Mouse (Mus musculus): ENCODE measurements at regions not wholly inside any gene's neighbourhood (a gene's known extent, or its start where the extent isn't known, plus 50 kb on each side); places are given as distances from the start of the nearest gene placed in this dataset.

DNA sequence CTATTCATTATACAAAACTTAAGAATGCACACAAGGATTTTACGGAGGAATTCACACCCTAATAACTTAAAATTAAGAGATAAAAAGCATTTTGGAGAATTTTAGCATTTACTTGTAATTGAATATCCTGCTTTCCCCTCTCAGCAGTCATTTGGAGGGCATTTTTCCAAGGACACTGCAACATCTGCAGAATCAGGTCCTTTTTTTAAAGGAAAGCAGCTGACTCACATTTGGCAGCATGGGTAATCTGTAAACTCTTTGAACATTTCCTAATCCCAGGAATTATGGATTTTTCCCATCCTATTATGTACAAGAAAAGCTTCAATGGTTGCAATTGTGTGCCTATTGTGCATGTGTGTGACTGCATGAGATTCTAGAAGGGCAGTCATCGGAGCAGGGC, 112.0 kb downstream of the Gm19410 start:
- H3K36me3 ChIP-seq (ENCODE audit: insufficient read depth, low read length), result no peaks in the 10 kb centered on the region
- no peaks in the 10 kb centered on the region for H3K27me3 ChIP-seq (ENCODE audit: insufficient read depth, low read length)
- peaks cover 15% of the 10 kb centered on the region; the same call in 1 of the 2 replicates for H3K4me1 ChIP-seq (ENCODE audit: insufficient read depth, low read length)
- ATAC-seq (ENCODE audit: low FRiP score, low TSS enrichment), result no peak
- H3K9ac ChIP-seq (replicated peaks; ENCODE audit: low read length), result no peak overlapping the region
- no peaks in the 10 kb centered on the region for H3K9me3 ChIP-seq (ENCODE audit: low read length)
- H3K27ac ChIP-seq (ENCODE audit: low read length), result no peak overlapping the region
- WGBS, result 93% methylated on average over 2 of the region's 2 CpGs
- H3K4me2 ChIP-seq (replicated peaks; ENCODE audit: low read depth, low read length), result no peak overlapping the region
- no peak overlapping the region for H3K4me3 ChIP-seq (ENCODE audit: low read length)

- no peaks in the 10 kb centered on the region for H3K36me3 ChIP-seq (ENCODE audit: insufficient read depth, low read length)
- no peak overlapping the region for H3K4me3 ChIP-seq (ENCODE audit: low read length)
- H3K9ac ChIP-seq (replicated peaks; ENCODE audit: low read length), result no peak overlapping the region
- H3K4me1 ChIP-seq (ENCODE audit: insufficient read depth, low read length), result peaks cover 14% of the 10 kb centered on the region; the same call in 1 of the 2 replicates
- H3K27ac ChIP-seq (ENCODE audit: low read length), result no peak overlapping the region
- H3K27me3 ChIP-seq (ENCODE audit: insufficient read depth, low read length), result no peaks in the 10 kb centered on the region
- H3K9me3 ChIP-seq (ENCODE audit: low read length), result no peaks in the 10 kb centered on the region; the same call in 1 of the 2 replicates
- 42% methylated on average over 5 of the region's 5 CpGs for WGBS
- H3K4me2 ChIP-seq (replicated peaks; ENCODE audit: low read depth, low read length), result no peak overlapping the region
- ATAC-seq (ENCODE audit: low FRiP score, low TSS enrichment), result no peak
Measured at GRCm38 (mm10) chr8:35881810-35882209, 116.2 kb downstream of the Gm19410 start.

GRCm38 (mm10) chr8:35882638-35883455, 117.3 kb downstream of the Gm19410 start:
- H3K27ac ChIP-seq (ENCODE audit: low read length), result peak overlapping the region; percentile 14; the same call in 1 of the 2 replicates
- H3K36me3 ChIP-seq (ENCODE audit: insufficient read depth, low read length), result no peaks in the 10 kb centered on the region
- 0 out of 2 replicates have a peak, but pooled peaks have one; percentile 46 for ATAC-seq (ENCODE audit: low FRiP score, low TSS enrichment)

GRCm38 (mm10) chr8:35883456-35883780, 117.8 kb downstream of the Gm19410 start:
- no peak overlapping the region for H3K4me2 ChIP-seq (replicated peaks; ENCODE audit: low read depth, low read length)
- ATAC-seq (ENCODE audit: low FRiP score, low TSS enrichment), result 0 out of 2 replicates have a peak, but pooled peaks have one; percentile 23
- H3K27ac ChIP-seq (ENCODE audit: low read length), result no peak overlapping the region
- peaks cover 11% of the 10 kb centered on the region; the same call in 1 of the 2 replicates for H3K4me1 ChIP-seq (ENCODE audit: insufficient read depth, low read length)
- no peaks in the 10 kb centered on the region; the same call in 1 of the 2 replicates for H3K9me3 ChIP-seq (ENCODE audit: low read length)
- WGBS, result 66% methylated on average over 1 of the region's 1 CpGs
- no peak overlapping the region for H3K9ac ChIP-seq (replicated peaks; ENCODE audit: low read length)
- no peak overlapping the region for H3K4me3 ChIP-seq (ENCODE audit: low read length)
- no peaks in the 10 kb centered on the region for H3K27me3 ChIP-seq (ENCODE audit: insufficient read depth, low read length)
- no peaks in the 10 kb centered on the region for H3K36me3 ChIP-seq (ENCODE audit: insufficient read depth, low read length)

More at GRCm38 (mm10) chr8:35882638-35883455, 117.3 kb downstream of the Gm19410 start:
- Histone ChIP-seq H3K27me3 (ENCODE audit: insufficient read depth, low read length) (no peaks in the 10 kb centered on the region), H3K4me3 (ENCODE audit: low read length) (no peak overlapping the region), H3K4me2 (replicated peaks; ENCODE audit: low read depth, low read length) (no peak overlapping the region; the same call in 1 of the 2 replicates), H3K9me3 (ENCODE audit: low read length) (no peaks in the 10 kb centered on the region; the same call in 1 of the 2 replicates), H3K9ac (replicated peaks; ENCODE audit: low read length) (no peak overlapping the region), H3K4me1 (ENCODE audit: insufficient read depth, low read length) (peaks cover 11% of the 10 kb centered on the region; the same call in 1 of the 2 replicates)
- 23% methylated on average over 12 of the region's 12 CpGs for WGBS

- no peak for ATAC-seq (ENCODE audit: low FRiP score, low TSS enrichment)
- Histone ChIP-seq H3K9me3 (ENCODE audit: low read length) (no peaks in the 10 kb centered on the region; the same call in 1 of the 2 replicates), H3K27ac (ENCODE audit: low read length) (no peak overlapping the region), H3K27me3 (ENCODE audit: insufficient read depth, low read length) (no peaks in the 10 kb centered on the region), H3K9ac (replicated peaks; ENCODE audit: low read length) (no peak overlapping the region), H3K36me3 (ENCODE audit: insufficient read depth, low read length) (no peaks in the 10 kb centered on the region), H3K4me2 (replicated peaks; ENCODE audit: low read depth, low read length) (no peak overlapping the region), H3K4me3 (ENCODE audit: low read length) (no peak overlapping the region), H3K4me1 (ENCODE audit: insufficient read depth, low read length) (peaks cover 11% of the 10 kb centered on the region; the same call in 1 of the 2 replicates)
- 85% methylated on average over 6 of the region's 6 CpGs for WGBS
Measured at GRCm38 (mm10) chr8:35884545-35884944, 119.0 kb downstream of the Gm19410 start.

- Histone ChIP-seq H3K4me1 (ENCODE audit: insufficient read depth, low read length) (peaks cover 9% of the 10 kb centered on the region), H3K4me3 (ENCODE audit: low read length) (no peak overlapping the region), H3K27ac (ENCODE audit: low read length) (no peak overlapping the region), H3K4me2 (replicated peaks; ENCODE audit: low read depth, low read length) (no peak overlapping the region), H3K9me3 (ENCODE audit: low read length) (no peaks in the 10 kb centered on the region; the same call in 1 of the 2 replicates), H3K9ac (replicated peaks; ENCODE audit: low read length) (no peak overlapping the region), H3K27me3 (ENCODE audit: insufficient read depth, low read length) (no peaks in the 10 kb centered on the region), H3K36me3 (ENCODE audit: insufficient read depth, low read length) (no peaks in the 10 kb centered on the region)
- WGBS, result 51% methylated on average over 4 of the region's 4 CpGs
- peak; percentile 53; the same call in 1 of the 2 replicates for ATAC-seq (ENCODE audit: low FRiP score, low TSS enrichment)
Measured at GRCm38 (mm10) chr8:35890083-35890482, 124.5 kb downstream of the Gm19410 start.

DNA sequence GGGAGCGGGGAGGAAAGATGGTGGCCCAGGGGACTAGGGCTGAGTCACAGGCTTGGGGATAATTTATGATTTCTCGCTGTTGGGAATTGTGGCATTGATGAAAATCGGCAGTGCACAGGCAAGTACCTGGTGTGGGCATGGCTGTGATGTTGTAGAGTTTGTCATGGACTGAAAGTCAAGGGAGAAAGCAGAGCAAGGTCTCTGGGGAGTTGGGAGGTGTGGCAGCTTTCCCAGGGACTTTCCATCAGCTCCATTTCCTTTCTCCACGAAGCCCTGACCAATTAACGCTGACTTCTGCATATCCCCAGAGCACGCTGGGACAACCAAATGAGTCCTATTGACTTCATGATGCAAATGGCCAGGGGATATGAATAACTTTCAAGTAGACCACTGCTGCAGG, 126.2 kb downstream of the Gm19410 start:
- 73% methylated on average over 6 of the region's 6 CpGs for WGBS
- no peak overlapping the region for H3K9ac ChIP-seq (replicated peaks; ENCODE audit: low read length)
- H3K4me1 ChIP-seq (ENCODE audit: insufficient read depth, low read length), result peaks cover 10% of the 10 kb centered on the region
- no peaks in the 10 kb centered on the region for H3K27me3 ChIP-seq (ENCODE audit: insufficient read depth, low read length)
- H3K36me3 ChIP-seq (ENCODE audit: insufficient read depth, low read length), result no peaks in the 10 kb centered on the region
- no peak overlapping the region for H3K4me3 ChIP-seq (ENCODE audit: low read length)
- H3K27ac ChIP-seq (ENCODE audit: low read length), result no peak overlapping the region
- H3K4me2 ChIP-seq (replicated peaks; ENCODE audit: low read depth, low read length), result no peak overlapping the region
- H3K9me3 ChIP-seq (ENCODE audit: low read length), result no peaks in the 10 kb centered on the region
- no peak for ATAC-seq (ENCODE audit: low FRiP score, low TSS enrichment)

DNA sequence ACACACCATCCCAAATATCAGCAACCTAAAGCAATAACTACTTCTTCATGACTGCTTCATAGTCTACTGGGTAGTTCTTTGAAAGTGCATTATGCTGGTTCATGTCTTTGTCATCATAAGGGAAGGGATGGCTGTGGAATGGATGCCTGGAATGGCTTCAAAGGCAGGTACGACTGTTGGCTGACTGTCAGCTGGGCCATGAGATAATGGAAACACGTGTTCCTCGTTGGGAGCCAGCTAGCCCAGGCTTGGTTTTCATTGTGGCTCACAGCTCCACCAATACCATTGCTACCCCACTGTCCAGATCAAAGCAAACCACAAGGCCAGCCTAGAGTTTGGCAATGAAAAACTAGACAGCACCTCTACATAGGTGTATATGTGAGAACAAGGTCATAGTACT, 132.9 kb downstream of the Gm19410 start:
- H3K4me2 ChIP-seq (replicated peaks; ENCODE audit: low read depth, low read length), result no peak overlapping the region
- H3K4me1 ChIP-seq (ENCODE audit: insufficient read depth, low read length), result peaks cover 10% of the 10 kb centered on the region
- WGBS, result 84% methylated on average over 3 of the region's 3 CpGs
- no peak overlapping the region for H3K27ac ChIP-seq (ENCODE audit: low read length)
- H3K4me3 ChIP-seq (ENCODE audit: low read length), result no peak overlapping the region
- H3K27me3 ChIP-seq (ENCODE audit: insufficient read depth, low read length), result no peaks in the 10 kb centered on the region
- ATAC-seq (ENCODE audit: low FRiP score, low TSS enrichment), result no peak
- H3K9ac ChIP-seq (replicated peaks; ENCODE audit: low read length), result no peak overlapping the region
- no peaks in the 10 kb centered on the region for H3K36me3 ChIP-seq (ENCODE audit: insufficient read depth, low read length)
- no peaks in the 10 kb centered on the region for H3K9me3 ChIP-seq (ENCODE audit: low read length)

DNA sequence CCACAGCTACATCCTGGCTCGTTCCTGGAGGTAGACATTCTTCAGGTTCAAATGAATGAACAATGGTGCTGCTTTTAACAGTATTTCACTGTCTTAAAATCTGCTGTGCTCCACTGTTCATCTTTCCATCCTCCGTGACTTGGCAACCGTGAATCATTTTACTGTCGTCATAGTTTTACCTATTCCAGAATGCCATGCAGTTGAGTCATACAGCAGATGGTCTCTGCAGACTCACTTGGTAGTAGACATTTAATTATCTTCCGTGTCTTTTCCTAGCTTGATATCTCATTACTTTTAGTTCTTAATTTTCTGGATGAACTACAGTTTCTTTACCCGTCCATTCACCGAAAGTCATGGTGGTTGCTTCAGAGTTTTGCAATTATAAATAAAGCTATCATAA, 135.9 kb downstream of the Gm19410 start:
- Histone ChIP-seq H3K9ac (replicated peaks; ENCODE audit: low read length) (no peak overlapping the region), H3K4me1 (ENCODE audit: insufficient read depth, low read length) (peaks cover 6% of the 10 kb centered on the region; the same call in 1 of the 2 replicates), H3K9me3 (ENCODE audit: low read length) (no peaks in the 10 kb centered on the region), H3K4me3 (ENCODE audit: low read length) (no peak overlapping the region), H3K4me2 (replicated peaks; ENCODE audit: low read depth, low read length) (no peak overlapping the region), H3K27ac (ENCODE audit: low read length) (no peak overlapping the region), H3K36me3 (ENCODE audit: insufficient read depth, low read length) (no peaks in the 10 kb centered on the region), H3K27me3 (ENCODE audit: insufficient read depth, low read length) (no peaks in the 10 kb centered on the region)
- WGBS, result 85% methylated on average over 7 of the region's 7 CpGs
- no peak for ATAC-seq (ENCODE audit: low FRiP score, low TSS enrichment)

Data from kidney, embryonic 16.5 days (tissue).